Comparison of ENCODE assay signal across 1 mouse cellular context in the genomic region with DNA sequence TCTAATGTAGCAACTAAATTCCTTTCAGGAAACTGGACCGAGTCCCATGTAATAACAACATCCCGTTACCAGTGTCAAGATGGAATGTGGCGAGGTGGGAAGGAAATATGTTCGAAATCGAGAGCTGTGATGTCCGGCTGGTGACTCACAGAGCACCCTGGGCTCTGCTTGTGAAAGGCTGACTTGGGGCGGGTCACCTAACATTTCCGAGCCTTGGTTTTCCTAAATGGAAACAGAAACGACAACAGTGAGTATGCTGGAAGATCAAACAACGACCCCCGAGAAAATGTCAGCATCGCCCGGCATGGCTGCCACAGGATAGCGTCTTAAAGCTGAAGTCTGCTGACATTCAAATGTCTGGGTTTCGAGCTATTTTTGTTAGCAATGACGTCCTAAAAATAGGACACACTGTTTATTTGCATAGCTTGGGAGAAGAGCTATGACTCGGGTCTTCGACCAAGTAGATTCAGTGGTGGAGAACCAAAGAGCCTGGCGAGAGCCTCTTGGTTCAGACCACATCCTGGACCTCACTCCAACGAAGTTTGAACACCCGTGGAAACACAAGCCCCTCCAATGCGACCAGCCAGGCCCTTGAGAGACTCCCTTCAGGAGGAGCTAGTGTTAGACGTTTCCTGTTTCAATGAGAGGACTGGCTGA.
A peak's percentile ranks its signal among the peaks of the same experiment; 100 is the strongest.
TF ChIP-seq lines count a peak whose summit lies in the region.

No protein-coding gene starts in this region.

TF ChIP-seq in CH12.LX, 34 proteins besides CTCF, POLR2A, EP300 and RAD21 (continued from another document):
- no peak for TF ChIP-seq ZC3H11A (IDR thresholded peaks at IDR 0.05; ENCODE audit: low read depth, low read length)
- no peak for TF ChIP-seq ZNF384 (IDR thresholded peaks at IDR 0.05; ENCODE audit: low read depth, low read length)
- no peak for TF ChIP-seq MYC (IDR thresholded peaks at IDR 0.05; ENCODE audit: low read depth, low read length)
- no peak for TF ChIP-seq GABPA (IDR thresholded peaks at IDR 0.05; ENCODE audit: insufficient replicate concordance, low read depth, low read length)
- TF ChIP-seq JUND (conservative IDR thresholded peaks at IDR 0.05; ENCODE audit: low read depth, low read length): peak; percentile 25
- no peak; the same call in 1 of the 2 replicates for TF ChIP-seq ELF1 (IDR thresholded peaks at IDR 0.05; ENCODE audit: low read depth, low read length)
- peak; percentile 75 for TF ChIP-seq IRF4 (IDR thresholded peaks at IDR 0.05; ENCODE audit: low read depth, low read length)
- no peak for TF ChIP-seq NELFE (IDR thresholded peaks at IDR 0.05; ENCODE audit: low read depth, low read length)
- no peak for TF ChIP-seq UBTF (IDR thresholded peaks at IDR 0.05; ENCODE audit: low read depth, low read length)
- TF ChIP-seq CHD1 (IDR thresholded peaks at IDR 0.05; ENCODE audit: low read depth, low read length): no peak
- TF ChIP-seq MEF2A (IDR thresholded peaks at IDR 0.05; ENCODE audit: borderline replicate concordance, low read depth, low read length): peak; percentile 99
- TF ChIP-seq NRF1 (IDR thresholded peaks at IDR 0.05; ENCODE audit: low read depth, low read length): peak; percentile 25; the same call in 1 of the 2 replicates
- no peak for TF ChIP-seq USF2 (conservative IDR thresholded peaks at IDR 0.05; ENCODE audit: low read depth, low read length)
- TF ChIP-seq POLR2AphosphoS2 (IDR thresholded peaks at IDR 0.05; ENCODE audit: low read depth, low read length): no peak
- peak; percentile 59; the same call in 1 of the 2 replicates for TF ChIP-seq TBP (conservative IDR thresholded peaks at IDR 0.05; ENCODE audit: low read depth, low read length)
- peak; percentile 91 for TF ChIP-seq BHLHE40 (IDR thresholded peaks at IDR 0.05; ENCODE audit: low read depth, low read length)
- TF ChIP-seq ZKSCAN1 (IDR thresholded peaks at IDR 0.05; ENCODE audit: borderline replicate concordance, low read depth, low read length): no peak
- peak; percentile 53; the same call in 1 of the 2 replicates for TF ChIP-seq MXI1 (IDR thresholded peaks at IDR 0.05; ENCODE audit: low read depth, low read length)
- peak; percentile 87 for TF ChIP-seq ETS1 (conservative IDR thresholded peaks at IDR 0.05; ENCODE audit: low read depth, low read length)
- TF ChIP-seq PAX5 (IDR thresholded peaks at IDR 0.05; ENCODE audit: low read length): no peak
TF ChIP-seq in CH12.LX: peak in this region for 17.
